Mouse (Mus musculus) heart, postnatal 0 days (tissue): ENCODE results near the gene Nrl. TPM values are rescaled to one million over a fixed set of nuclear protein-coding genes. Genes with fewer than 3 reads are reported as not detected.

Experiments used
- ATAC-seq: fragments of 200-750 bp; cut with Nextera tagmentation; 2 replicates; pipeline ENCODE4 v1.8.0; 2017; ENCODE audit warnings: low read depth, moderate number of reproducible peaks, moderate library complexity; ENCODE audit not compliant: insufficient read depth
- DNase-seq: peaks from one replicate; pipeline ENCODE4 v3.0.0-alpha.2; 2016; ENCODE audit warnings: low spot score
- H3K27ac ChIP-seq: fragments of 300-500 bp; sonication (generic); 2 replicates; pipeline ENCODE4 v1.5.1; 2014; ENCODE audit warnings: low read depth, mild to moderate bottlenecking
- H3K27me3 ChIP-seq: fragments of 300-500 bp; sonication (generic); 2 replicates; pipeline ENCODE4 v1.6.1; 2014; ENCODE audit warnings: low read length, mixed read lengths; ENCODE audit not compliant: control insufficient read depth, insufficient read depth
- H3K36me3 ChIP-seq: fragments of 300-500 bp; sonication (generic); replicated peaks from 2 replicates; pipeline ENCODE4 v1.6.1; 2014; ENCODE audit warnings: low read length, mixed read lengths; ENCODE audit not compliant: control insufficient read depth, insufficient read depth
- H3K4me1 ChIP-seq: fragments of 300-500 bp; sonication (generic); 2 replicates; pipeline ENCODE4 v1.6.1; 2014; ENCODE audit warnings: antibody characterized with exemption; ENCODE audit not compliant: control insufficient read depth, insufficient read depth
- H3K4me2 ChIP-seq: fragments of 300-500 bp; sonication (generic); 2 replicates; pipeline ENCODE4 v1.6.1; 2014; ENCODE audit warnings: low read depth, mild to moderate bottlenecking, low read length, moderate library complexity
- H3K4me3 ChIP-seq: fragments of 300-500 bp; sonication (generic); 2 replicates; pipeline ENCODE4 v1.5.1; 2014; ENCODE audit warnings: low read depth, low read length
- H3K9ac ChIP-seq: fragments of 300-500 bp; sonication (generic); replicated peaks from 2 replicates; pipeline ENCODE4 v1.6.1; 2014; ENCODE audit warnings: low read depth, low read length, mixed read lengths
- H3K9me3 ChIP-seq: fragments of 300-500 bp; sonication (generic); replicated peaks from 2 replicates; pipeline ENCODE4 v1.6.1; 2016; ENCODE audit warnings: low read length; ENCODE audit not compliant: control insufficient read depth
- CTCF ChIP-seq: IDR thresholded peaks from 2 replicates; pipeline ENCODE4 v1.5.1; 2016; ENCODE audit warnings: antibody characterized with exemption, control low read depth, low read depth
- EP300 ChIP-seq: IDR thresholded peaks from 2 replicates; pipeline ENCODE4 v1.6.1; 2016; ENCODE audit warnings: antibody characterized with exemption, low read depth
- WGBS: fragments of 180-500 bp; shearing (Covaris S2); extraction: QIAGEN DNeasy Blood & Tissue Kit; methylation state at CpG from one replicate; pipeline ENCODE4 v1.1.7; 2014; 5-methylcytosine and 5-hydroxymethylcytosine counted together
- polyA plus RNA-seq: library from polyadenylated mRNA; unstranded; fragments of >200 nt; fragmentation: Nextera tagmentation; extraction: Ambion mirVana; gene quantifications from 2 replicates; pipeline ENCODE4 v1.2.1, GENCODE M21; 2015
- total RNA-seq: library from RNA; depleted of rRNA; stranded (reverse); fragments of >200 nt; gene quantifications from 2 replicates; pipeline ENCODE4 v1.2.3, GENCODE M21; 2014; ENCODE audit warnings: low replicate concordance

Nrl gene
- total and polyA plus RNA-seq, 2 experiments from 2014 or later, result not detected

- Histone ChIP-seq H3K9ac (no peak overlapping the region), H3K4me3 (no peak overlapping the region), H3K27ac (no peak overlapping the region), H3K4me1 (no peaks in the 10 kb centered on the region), H3K36me3 (no peaks in the 10 kb centered on the region), H3K4me2 (no peak overlapping the region), H3K9me3 (no peaks in the 10 kb centered on the region), H3K27me3 (peaks cover 65% of the 10 kb centered on the region)
- ATAC-seq, result no peak; the same call in 1 of the 2 replicates
- 55% methylated on average over 2 of the region's 2 CpGs for WGBS
- DNase-seq, result no peak
- TF ChIP-seq CTCF (no peak), EP300 (no peak)
Observed at GRCm38 (mm10) chr14:55518897-55519296, 5.9 kb downstream of the Nrl start.

- Histone ChIP-seq H3K4me3 (no peak overlapping the region), H3K4me1 (no peaks in the 10 kb centered on the region), H3K27me3 (peaks cover 55% of the 10 kb centered on the region), H3K9me3 (no peaks in the 10 kb centered on the region), H3K36me3 (no peaks in the 10 kb centered on the region), H3K4me2 (no peak overlapping the region), H3K27ac (no peak overlapping the region), H3K9ac (no peak overlapping the region)
- TF ChIP-seq EP300, result no peak
- WGBS, result 87% methylated on average over 4 of the region's 4 CpGs
- no peak for DNase-seq
- ATAC-seq, result no peak
Observed at GRCm38 (mm10) chr14:55515846-55516245, 8.9 kb downstream of the Nrl start.

- no peak overlapping the region for H3K4me2 ChIP-seq
- H3K4me3 ChIP-seq, result no peak overlapping the region
- H3K4me1 ChIP-seq, result peaks cover 5% of the 10 kb centered on the region; the same call in 1 of the 2 replicates
- 35% methylated on average over 10 of the region's 10 CpGs for WGBS
- peaks cover 40% of the 10 kb centered on the region for H3K27me3 ChIP-seq
- DNase-seq (no peak), ATAC-seq (no peak)
- no peak overlapping the region for H3K9ac ChIP-seq
- no peak for TF ChIP-seq EP300
- no peak for TF ChIP-seq CTCF
- no peaks in the 10 kb centered on the region for H3K36me3 ChIP-seq
- H3K27ac ChIP-seq, result no peak overlapping the region
- H3K9me3 ChIP-seq, result no peaks in the 10 kb centered on the region
Observed at GRCm38 (mm10) chr14:55513927-55514326, 10.9 kb downstream of the Nrl start.

GRCm38 (mm10) chr14:55511037-55511436 is 13.7 kb downstream of the Nrl start:
- Histone ChIP-seq H3K27ac (no peak overlapping the region), H3K27me3 (peaks cover 23% of the 10 kb centered on the region), H3K4me1 (peaks cover 5% of the 10 kb centered on the region; the same call in 1 of the 2 replicates), H3K9ac (no peak overlapping the region), H3K9me3 (no peaks in the 10 kb centered on the region), H3K4me2 (no peak overlapping the region), H3K4me3 (no peak overlapping the region), H3K36me3 (no peaks in the 10 kb centered on the region)
- TF ChIP-seq CTCF (no peak), EP300 (no peak)
- 27% methylated on average over 7 of the region's 7 CpGs for WGBS
- DNase-seq (no peak), ATAC-seq (0 out of 2 replicates have a peak, but pooled peaks have one; percentile 8)

GRCm38 (mm10) chr14:55510125-55510731 is 14.6 kb downstream of the Nrl start, which contains the start of gene Cpne6:
TSS of gene Cpne6 (plus strand) at chr14:55510445.
- Histone ChIP-seq H3K9ac (no peak within 1 kb of the TSS), H3K4me3 (no peak within 1 kb of the TSS), H3K27me3 (peaks cover 23% of the 10 kb centered on the region), H3K9me3 (no peaks in the 10 kb centered on the region), H3K36me3 (no peaks in the 10 kb centered on the region), H3K4me1 (peaks cover 5% of the 10 kb centered on the region; the same call in 1 of the 2 replicates), H3K27ac (no peak within 1 kb of the TSS), H3K4me2 (no peak within 1 kb of the TSS)
- no peak for DNase-seq
- 52% methylated on average over 21 of the region's 22 CpGs for WGBS
- no peak for ATAC-seq
- TF ChIP-seq EP300 (no peak), CTCF (no peak)

- H3K36me3 ChIP-seq, result no peaks in the 10 kb centered on the region
- H3K9ac ChIP-seq, result no peak overlapping the region
- no peak overlapping the region for H3K4me3 ChIP-seq
- H3K4me2 ChIP-seq, result no peak overlapping the region
- TF ChIP-seq CTCF (no peak), EP300 (no peak)
- WGBS, result 79% methylated on average over 10 of the region's 10 CpGs
- no peak for DNase-seq
- H3K27ac ChIP-seq, result no peak overlapping the region
- ATAC-seq, result no peak
- H3K9me3 ChIP-seq, result no peaks in the 10 kb centered on the region
- peaks cover 5% of the 10 kb centered on the region; the same call in 1 of the 2 replicates for H3K4me1 ChIP-seq
- H3K27me3 ChIP-seq, result peaks cover 23% of the 10 kb centered on the region
Observed at GRCm38 (mm10) chr14:55509540-55509939, 15.2 kb downstream of the Nrl start.
